Mouse (Mus musculus): Measurements from ENCODE around the gene Mxd3.

DNA sequence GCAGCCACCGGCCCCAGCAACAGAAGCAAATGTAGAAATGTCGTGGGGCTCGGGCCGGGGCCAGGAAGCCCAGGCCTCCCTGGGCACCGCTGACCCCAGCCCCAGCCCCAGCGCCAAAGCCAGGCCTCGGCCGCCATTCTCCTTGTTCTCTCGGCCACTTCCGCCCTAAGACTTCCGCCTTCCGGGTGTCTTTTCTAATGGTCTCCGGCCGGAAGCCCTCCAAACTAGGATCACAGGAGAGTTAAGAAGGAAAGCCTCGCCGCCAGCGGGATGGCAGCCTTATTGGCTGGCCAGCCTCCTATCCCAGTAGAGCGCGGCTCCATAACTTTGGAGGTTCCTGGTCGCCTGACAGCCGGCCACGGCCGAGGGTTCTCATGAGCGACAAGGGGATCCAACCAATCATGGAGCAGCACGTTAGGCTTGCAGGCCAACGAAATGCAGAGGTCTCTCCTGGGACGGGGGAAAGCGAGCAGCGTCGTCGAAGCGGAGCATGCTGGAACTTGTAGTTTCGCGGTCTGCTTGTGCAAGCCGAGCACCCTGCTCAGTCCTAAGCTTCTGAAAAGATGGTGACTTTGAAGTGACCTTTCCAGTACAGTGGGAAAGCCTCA, 32.9 kb upstream of the Mxd3 start, which contains the start of gene Lman2:
- TF ChIP-seq CTCF (IDR thresholded peaks at IDR 0.05; ENCODE audit: borderline replicate concordance, extremely low read depth, insufficient read depth, insufficient read length) = no peak
- TF ChIP-seq POLR2A (IDR thresholded peaks at IDR 0.05; ENCODE audit: borderline replicate concordance, extremely low read depth, insufficient read depth, insufficient read length, poor library complexity, severe bottlenecking) = peak; percentile 42; the same call in 1 of the 2 replicates

All from brain, embryonic 14.5 days (tissue).